Mouse (Mus musculus) lung, postnatal 10 days (tissue): Measurements from ENCODE around the gene Tpd52l1.
A peak's percentile ranks its signal among the peaks of the same experiment; 100 is the strongest.

Source experiments
- DNase-seq: peaks from one replicate; pipeline ENCODE4 v3.0.0; 2021

Gene Tpd52l1

GRCm38 (mm10) chr10:31336432-31336831, 109.3 kb downstream of the Tpd52l1 start:
- no peak for DNase-seq

GRCm38 (mm10) chr10:31331225-31331775, 114.5 kb downstream of the Tpd52l1 start:
- DNase-seq, result peak; percentile 21

- DNase-seq, result no peak
These were observed 115.3 kb downstream of the Tpd52l1 start for GRCm38 (mm10) chr10:31330286-31330962.

GRCm38 (mm10) chr10:31329436-31329835, 116.3 kb downstream of the Tpd52l1 start:
- no peak for DNase-seq

- DNase-seq, result no peak
These were observed 127.3 kb downstream of the Tpd52l1 start for GRCm38 (mm10) chr10:31318491-31318890.

- peak; percentile 83 for DNase-seq
These were observed 132.6 kb downstream of the Tpd52l1 start, which contains the start of gene Hddc2 for GRCm38 (mm10) chr10:31312865-31313848. Hddc2 (plus strand) TSS chr10:31313383.

GRCm38 (mm10) chr10:31307024-31307598, 138.6 kb downstream of the Tpd52l1 start:
- no peak for DNase-seq

- DNase-seq, result no peak
These were observed 142.3 kb downstream of the Tpd52l1 start for GRCm38 (mm10) chr10:31303446-31303845.

- DNase-seq, result no peak
These were observed 145.5 kb downstream of the Tpd52l1 start for GRCm38 (mm10) chr10:31300292-31300691.

- DNase-seq, result peak; percentile 73
These were observed 146.7 kb downstream of the Tpd52l1 start for GRCm38 (mm10) chr10:31298921-31299574.

GRCm38 (mm10) chr10:31298263-31298662, 147.5 kb downstream of the Tpd52l1 start:
- no peak for DNase-seq

GRCm38 (mm10) chr10:31297106-31297505, 148.7 kb downstream of the Tpd52l1 start:
- DNase-seq, result no peak

GRCm38 (mm10) chr10:31296458-31296857, 149.3 kb downstream of the Tpd52l1 start:
- DNase-seq, result no peak

- DNase-seq, result no peak
These were observed 150.1 kb downstream of the Tpd52l1 start for GRCm38 (mm10) chr10:31295705-31296104.

- no peak for DNase-seq
These were observed 156.9 kb downstream of the Tpd52l1 start for GRCm38 (mm10) chr10:31288697-31289390.

- DNase-seq, result no peak
These were observed 158.0 kb downstream of the Tpd52l1 start for GRCm38 (mm10) chr10:31287787-31288186.
